Mouse (Mus musculus) gastrocnemius, postnatal 10 days (tissue): ENCODE measurements around the gene Whrn. TPM values are rescaled to one million over a fixed set of nuclear protein-coding genes. Genes with fewer than 3 reads are reported as not detected.

Experiments
- DNase-seq: peaks from one replicate; pipeline ENCODE4 v3.0.0; 2021; ENCODE audit warnings: mixed read lengths
- total RNA-seq, 2 experiments: library from RNA; stranded (reverse); gene quantifications; 2 replicates each; pipeline ENCODE4 v1.2.3; 2021

The Whrn gene
- total RNA-seq, 2 experiments from 2014 or later: 2.5 to 4.7 TPM

DNA sequence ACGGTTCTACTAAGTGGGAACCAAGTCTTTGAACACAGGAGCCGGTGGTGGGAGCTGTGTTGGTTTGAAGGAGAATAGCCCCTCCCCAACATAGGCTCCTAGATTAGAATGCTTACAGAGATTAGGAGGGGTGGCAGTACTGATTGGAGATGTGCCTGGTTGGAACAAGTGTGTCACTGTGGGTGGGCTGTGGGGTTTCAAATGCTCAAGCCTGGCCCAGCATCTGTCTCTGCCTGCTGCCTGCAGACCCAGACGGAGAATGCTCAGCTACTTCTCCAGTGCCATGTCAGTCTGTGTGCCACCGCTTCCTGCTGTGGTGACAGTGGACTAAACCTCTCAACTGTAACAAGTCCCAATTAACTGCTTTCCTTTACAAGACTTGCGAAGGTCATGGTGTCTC lies 45.2 kb downstream of the Whrn start:
- no peak for DNase-seq

DNA sequence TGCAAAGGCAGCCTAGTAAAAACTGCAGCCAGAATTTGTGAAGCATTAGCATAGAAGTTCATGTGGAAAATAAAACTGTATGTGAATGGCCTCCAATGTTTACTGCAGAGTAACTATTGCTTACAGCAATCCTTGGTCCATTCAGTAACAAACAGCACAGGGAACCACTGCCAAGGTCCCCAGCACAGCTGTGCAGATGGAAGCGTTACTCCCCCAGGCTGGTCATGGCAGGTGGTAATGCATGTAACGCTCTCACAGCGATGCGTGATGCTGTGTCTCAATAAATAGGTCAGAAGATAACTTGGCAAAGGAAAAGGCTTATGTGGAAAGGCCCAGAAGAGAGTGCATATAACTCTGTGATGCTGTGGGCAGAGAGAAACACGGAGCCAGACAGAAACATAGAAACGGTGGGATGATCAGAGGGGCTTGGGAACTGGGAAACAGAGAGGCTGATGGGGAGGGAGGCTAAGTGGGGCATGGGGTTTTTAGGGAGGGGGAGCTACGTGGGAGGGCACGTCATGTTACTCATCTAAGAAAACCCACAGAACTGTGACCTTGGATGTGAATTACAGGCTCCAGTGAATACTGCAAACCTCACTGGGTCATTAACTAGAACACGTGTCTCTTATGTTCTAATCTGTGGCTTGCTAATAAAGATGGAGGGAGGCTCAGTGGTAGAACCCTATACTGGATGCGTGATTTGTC lies 51.3 kb downstream of the Whrn start:
- no peak for DNase-seq

DNA sequence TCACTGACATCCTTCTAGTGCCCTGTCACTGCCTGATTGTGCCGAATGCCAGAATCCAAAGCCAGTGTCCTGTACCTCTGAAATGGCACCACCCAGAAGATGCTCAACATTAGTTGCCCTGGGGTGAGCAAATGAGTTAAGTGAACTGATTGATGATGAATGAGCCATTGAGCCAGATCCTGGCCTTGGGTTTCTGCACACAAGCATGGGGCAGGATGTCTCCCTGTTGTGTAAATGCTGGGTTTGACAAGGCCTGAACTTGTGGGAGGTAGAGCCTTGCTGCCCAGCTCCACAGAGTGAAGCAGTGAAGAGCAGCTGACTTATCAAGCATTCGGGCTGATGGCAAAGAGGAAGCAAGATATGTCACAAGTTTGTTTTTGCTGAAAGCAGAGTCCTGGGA lies 52.7 kb downstream of the Whrn start:
- no peak for DNase-seq

DNA sequence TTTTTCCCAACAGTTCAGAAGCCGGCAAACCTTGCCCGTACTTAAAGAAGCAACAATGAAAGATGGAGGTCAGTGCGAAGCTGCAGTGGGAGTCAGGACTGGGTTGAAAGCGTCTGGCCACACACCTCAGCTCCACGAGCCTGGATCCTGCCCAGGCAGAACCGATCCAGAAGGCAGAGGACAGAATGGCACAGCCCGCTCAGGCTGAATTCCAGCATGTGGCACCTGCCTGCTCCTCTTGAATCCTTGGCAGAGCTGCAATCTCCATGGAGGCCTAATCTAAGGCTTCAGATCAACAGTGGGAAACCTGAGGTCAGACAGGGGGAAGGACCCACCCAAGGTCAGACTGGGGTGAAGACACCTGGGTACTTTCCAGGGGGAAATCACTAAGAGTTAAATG lies 54.2 kb downstream of the Whrn start:
- DNase-seq: no peak

DNA sequence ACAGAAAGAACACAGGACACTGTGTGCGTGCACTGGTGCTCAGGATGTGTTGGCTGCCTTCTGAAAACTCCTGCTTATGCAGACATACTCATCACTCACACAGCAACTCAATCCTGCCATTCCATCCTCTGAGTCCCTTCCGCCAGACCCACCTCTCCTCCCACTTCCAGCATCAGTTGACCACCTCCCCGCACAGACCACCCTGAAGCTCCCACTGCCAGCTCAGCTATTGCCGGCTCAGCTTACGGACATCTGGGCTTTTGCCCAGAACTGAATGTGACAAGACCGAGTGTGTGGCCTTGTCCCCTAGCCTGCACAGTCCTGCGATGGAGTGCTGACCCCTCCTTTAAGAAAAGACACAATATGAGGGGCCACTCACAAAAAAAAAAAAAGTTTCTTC lies 55.5 kb downstream of the Whrn start:
- DNase-seq: no peak

DNA sequence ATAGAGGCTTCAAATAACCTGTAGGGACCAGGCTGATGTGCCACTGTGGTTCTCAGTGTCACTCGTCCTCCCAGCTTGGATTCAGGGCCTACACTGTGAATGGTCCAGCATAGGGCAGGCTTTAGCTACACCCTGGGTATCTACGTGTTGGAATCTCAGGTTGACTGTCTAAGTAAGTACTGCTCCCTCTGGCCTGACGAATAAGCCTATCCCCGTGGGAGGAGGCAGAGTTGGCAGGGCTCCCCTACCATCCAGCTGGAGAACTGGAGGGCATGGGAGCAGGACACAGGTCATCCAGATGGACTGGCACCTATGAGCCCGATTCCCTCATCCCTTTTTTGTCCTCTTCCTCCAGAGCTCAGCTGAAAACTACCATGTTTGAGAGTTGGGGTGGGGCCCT lies 57.8 kb downstream of the Whrn start:
- DNase-seq: no peak

DNA sequence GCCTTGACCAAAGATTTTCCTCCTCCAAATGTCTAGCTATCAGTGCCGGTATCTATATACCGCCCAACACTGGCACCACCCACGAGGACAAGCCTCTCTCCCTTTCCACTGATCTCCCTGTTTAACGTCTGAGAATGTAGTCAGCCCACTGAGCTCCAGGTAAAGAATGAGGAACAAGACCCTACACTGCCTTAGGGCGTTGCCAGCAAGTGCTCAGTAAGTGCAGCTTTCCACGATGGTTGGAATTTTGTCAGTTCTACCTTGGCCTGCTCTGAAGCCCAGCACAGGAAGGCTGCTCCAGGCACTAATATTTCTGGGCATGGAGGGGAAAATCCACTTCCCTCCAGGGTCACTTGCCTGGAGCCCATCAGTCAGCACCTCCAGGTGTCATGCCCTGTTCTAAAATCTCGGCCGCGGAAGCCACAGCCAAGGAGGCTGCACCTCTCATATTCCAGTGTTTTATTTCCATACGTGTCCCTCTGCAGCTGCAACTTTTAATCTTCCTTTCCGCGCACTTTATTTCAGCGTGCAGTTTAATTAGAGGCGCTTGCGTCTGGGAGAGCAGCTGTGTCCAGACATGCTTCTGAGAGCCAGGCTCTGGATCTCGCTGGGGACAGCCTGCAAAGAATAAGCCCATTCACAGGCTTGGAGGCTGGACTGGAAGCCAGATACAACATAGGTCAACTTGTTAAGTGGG lies 58.5 kb downstream of the Whrn start:
- DNase-seq: no peak

DNA sequence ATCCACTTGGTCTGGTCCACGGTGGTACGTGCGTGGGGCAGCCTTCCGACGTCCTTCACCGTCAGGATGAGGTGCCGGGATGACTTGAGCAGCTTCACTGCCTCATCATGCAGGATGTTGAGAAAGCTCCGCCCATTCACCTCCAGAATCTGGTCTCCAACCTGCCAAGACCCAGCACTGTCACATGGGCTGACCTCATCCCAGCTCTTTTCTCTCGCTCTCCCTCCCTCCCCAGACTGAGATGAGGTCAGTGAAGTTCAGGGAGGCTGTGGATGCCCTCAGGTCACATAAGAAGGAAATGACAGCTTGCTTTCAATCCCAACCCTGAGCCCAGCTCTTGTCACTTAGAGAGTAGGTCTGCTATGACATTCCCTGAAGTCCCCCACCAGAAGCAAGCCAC lies 60.4 kb downstream of the Whrn start:
- no peak for DNase-seq

DNA sequence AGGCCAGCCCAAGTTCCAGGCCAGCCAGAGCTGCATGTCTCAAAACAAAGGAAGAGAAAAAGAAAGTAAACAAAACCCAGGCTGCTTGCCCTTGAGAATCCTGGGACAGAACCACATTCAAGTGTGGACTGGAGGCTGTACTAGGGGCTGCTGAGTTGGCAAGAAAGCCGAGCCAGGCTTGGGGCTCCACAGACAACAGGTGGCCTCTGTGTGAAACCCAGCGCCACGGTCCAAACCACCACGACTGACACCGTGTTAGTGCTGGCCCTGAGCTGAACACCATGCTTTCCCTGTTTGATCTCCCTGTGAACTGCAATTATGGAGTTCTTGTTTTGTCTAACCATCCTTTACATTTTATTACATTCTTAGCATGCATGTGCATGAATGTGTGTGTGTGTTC lies 64.7 kb downstream of the Whrn start:
- no peak for DNase-seq

DNA sequence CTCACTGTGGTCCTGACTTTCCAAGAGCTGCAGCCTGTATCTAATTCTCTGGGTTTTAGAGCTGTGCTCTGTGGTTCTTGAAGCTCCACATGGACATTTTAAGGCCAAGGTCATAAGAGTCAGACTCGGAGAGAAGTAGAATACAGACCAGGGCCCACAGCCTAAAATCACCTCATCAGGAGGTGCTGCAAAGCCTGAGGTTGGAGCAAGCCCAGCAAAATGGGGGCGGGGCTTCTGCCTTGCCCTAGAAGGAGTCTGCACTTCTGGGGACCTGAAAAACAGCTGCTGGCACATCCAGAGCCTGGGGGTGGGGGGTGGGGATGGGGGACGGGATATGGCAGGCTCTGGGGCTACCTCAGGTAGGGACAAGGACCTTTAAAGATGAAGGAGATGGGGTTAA lies 65.4 kb downstream of the Whrn start:
- DNase-seq: no peak

DNA sequence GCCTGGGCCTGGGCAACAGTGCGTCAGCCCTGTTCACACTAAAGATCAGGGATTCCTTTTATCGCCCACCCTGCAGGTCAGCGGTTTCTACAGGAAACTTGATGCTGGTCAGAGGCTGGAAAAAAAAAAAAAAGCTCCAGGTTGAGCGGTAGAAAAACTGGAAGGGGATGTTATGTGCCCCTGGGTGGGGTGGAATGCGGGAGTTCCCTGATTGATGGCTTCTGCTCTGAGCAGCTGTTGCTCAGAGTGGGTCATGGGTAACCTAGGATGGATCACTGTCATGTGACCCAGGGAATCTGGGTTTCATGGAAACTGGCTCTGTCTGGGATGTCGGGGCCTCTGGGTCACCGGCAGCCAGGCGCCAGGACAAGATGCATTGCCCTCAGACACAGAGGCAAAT lies 69.5 kb downstream of the Whrn start:
- no peak for DNase-seq

DNA sequence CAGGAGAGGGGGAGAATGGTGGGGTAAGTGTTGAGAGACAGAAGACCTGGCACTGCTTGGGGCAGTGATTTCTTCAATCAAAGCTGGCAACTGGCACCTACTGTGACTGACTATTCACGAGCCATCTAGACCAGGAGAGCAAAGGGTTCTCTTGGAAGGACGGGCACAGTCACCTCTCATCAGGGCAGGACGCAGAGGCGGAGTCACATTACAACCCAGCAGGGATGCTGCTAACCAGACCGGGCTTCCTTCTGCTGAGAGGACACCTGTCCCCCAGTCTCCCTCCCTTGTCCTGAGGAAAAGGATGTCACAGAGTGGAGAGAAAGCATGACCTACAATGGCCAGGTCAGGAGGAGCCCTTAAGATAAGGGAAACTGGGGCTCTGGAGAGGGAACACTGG lies 72.0 kb downstream of the Whrn start:
- DNase-seq: no peak

DNA sequence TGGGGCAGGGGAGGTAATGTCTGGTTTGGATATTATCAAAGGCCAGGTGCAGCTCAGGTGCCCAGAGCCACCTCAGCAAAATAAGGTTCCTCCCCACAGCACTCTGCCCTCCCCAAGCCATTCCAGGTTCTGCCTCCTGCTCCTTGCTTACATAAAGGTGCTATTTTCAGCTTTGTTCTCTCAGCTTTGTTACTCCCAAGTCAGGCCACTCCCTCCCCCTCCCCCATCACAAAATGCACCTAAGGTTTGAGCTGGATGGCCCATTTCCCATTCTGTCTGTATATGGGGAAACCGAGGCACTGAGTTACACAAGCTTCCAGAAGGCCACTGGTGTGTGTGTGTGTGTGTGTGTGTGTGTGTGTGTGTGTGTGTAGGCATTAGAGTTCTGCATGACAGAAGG lies 72.6 kb downstream of the Whrn start:
- no peak for DNase-seq

DNA sequence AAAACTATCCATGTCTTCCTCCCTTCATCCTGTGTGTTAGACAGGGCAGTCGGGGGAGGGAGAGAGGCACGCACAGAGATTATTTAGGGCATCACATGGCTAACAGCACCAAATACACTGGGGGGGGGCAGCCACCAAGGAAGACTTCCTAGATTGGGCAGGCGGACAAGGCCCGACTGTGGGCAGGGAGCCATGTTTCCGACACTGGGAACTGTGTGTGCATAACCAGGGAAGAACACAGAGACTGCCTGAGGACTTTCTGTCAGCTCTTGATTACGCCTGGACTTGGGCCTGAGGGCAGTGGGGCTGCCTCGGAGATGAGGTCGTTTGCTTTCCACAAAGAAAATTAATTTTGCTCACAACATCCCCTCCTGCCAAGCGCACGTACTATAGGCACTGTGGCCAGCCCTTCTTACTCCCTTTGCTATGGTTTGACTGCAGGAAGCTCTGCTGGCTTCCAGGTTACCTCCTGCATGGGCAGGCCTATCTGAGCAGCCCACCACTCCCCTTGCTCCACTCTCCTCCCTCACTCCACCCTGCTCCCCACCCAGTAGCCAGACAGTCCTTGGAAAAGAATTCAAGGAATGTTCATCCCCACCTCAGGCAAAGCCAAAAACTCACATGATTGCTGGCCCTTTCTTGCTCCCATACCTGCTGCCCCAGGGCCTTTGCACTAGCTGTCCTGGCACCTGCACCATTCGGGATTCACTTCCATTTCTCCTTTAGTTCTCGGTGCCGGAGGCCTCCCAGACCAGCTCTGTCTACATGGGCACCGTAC lies 75.5 kb downstream of the Whrn start:
- no peak for DNase-seq

DNA sequence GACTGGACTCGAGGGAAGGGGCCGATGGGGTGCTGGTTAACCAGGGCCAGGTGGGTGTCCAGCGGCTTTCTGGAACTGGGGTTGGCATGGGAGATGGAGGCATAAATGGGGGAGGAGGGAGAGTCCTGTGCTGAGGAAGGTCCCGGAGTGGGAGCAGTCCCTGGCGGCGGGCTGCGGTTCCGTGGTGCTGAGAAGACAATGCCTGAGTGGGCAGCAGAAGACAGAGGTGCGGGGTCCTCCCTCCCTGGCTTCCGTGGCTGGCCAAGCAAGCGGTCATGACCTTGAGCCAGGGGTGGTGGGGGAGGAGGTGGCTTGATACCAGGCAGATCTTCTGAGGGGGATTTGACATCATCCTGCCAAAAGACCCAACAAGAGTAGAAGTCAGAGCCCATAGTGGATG lies 77.5 kb downstream of the Whrn start:
- no peak for DNase-seq

DNA sequence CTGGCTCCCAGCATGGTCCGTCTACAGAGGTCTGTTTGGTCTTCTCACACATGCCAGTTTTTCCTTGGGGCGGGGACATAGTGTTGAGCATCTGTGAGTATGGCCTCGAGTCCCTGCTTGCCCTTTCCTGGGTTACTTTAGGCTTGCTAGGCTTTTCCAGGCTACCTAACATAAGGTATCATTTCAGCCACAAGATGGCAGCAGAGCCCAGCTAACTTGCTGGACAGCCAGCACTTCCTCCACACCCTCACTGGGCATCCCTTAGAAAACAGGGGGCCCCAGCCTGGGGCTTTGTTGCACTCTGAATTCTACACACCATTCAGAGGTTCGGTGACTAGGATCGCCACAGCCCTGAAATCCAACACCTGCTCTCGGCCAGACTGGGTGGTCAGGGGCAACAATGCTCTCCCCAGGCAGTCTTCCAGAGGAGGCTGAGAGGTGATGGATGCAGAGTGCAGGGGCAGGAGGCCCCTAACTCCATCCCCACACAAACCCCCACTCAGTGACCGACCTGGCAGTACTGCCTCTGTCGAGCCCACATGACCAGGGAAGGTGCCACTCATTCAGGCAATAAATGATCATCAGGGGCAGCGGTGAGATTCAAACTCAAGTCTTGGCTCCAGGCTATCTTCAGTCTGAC lies 78.4 kb downstream of the Whrn start:
- peak; percentile 88 for DNase-seq

DNA sequence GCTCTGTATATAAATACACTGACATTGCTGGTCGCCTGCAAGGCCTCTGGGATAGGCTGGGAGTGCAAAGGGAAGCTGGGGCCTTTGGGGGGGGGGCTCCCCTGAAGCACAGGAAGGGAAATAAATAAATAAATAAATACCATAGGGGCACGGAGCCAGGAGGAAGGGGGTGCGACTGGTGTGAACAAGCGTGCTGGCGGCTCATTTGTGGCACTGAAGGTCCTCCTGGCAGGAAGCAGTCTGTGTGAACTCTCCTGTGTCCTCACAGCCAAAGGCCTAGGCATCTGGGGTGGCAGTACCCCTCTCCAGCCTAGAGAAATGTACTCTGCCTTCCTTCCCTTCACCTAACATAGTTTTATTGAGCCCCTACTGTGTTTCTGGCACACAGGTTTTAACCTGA lies 80.8 kb downstream of the Whrn start:
- DNase-seq: no peak

DNA sequence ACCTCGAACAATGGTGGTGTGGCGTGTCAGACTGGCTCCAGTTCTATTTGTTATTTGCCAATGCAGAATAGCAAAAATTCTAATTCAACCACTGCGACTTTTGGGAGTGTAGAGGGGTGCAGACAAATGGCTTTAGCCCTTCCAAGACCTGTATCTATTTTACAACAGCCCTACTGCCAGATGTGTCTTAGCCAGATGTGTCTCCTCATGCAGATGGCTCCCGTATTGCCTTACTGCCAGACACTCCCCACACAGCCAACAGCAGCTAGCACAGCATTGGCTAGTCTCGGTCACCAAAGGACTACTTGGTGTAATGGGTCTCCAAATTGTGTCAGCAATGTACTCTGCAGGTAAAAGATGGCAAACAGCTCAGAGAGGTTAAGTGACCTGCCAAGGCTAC lies 84.6 kb downstream of the Whrn start:
- no peak for DNase-seq

DNA sequence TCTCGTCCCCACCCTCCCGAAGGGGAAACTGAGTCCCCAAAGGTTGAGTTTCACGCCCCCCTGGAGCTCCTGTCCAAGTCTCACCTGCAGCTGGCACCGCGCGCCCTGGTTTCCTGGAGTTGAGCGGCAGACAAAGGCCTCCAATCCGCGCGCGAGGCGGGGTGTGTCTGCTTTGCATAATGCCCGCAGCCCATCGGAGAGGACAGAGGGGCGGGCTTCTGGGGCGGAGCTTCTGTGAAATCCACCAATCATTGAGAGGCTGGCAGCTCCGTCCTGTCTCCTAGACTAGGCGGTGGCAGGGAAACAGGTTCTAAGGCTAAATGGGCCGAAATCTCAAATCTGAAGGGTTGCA lies 85.2 kb downstream of the Whrn start:
- DNase-seq: peak; percentile 92

DNA sequence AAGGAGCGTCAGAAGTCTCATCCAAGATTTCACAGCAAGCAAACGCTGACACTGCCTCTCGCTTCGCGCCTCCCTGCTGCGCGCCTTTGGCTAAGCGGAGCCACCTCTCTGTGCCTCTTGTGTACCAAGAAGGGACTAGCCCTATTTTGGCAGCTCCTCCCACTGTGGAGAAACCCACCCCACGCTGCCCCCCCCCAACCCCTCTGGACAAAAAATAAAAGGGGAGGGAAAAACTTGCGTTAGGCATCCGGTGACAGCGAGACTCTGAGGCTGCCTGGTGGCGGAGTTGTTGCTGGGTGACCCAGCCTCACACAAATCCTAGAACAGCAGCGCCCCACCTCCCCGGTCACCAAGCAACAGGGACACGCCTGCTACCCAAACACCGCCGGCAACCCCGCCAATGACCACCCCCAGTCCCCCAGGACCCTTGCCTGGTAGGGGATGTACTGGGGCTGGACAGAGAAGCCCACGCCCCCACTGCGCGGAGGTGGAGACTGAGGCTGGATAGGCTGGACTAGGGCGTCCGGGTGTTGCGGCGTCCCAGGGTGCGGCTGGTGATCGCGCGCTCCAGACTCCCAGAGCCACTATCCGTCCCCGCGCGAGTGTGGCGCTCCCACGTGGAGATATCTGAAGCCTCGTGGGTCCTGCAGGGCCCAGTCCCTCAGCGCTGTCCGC lies 85.7 kb downstream of the Whrn start:
- peak; percentile 59 for DNase-seq

DNA sequence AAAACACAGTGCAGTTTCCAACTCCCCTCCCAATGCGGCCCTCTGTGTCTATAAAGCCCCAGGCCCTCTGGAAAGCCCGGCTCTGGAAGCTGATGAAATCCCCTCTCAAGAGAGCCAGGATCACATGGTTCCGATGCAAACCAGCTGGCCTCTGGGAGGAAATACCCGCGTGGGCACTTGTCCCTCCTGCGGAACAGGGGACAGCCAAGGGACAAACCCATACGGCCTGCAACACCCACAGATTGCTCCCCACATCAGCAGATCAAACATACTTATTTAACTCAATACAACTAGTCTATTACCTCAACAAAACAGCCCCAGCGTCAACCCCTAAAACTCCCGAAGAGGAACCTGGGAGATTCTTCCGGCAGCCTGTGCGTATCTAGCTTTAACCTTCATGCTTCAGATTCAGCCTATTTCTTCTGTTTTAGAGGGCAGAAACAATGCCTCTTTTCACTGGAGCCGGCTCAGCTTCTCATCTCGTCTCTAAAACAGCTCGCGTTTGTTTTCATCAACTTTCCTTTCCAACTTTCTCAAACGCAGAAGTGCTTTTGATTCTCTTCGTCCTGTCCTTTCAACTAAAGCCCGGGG lies 86.4 kb downstream of the Whrn start:
- DNase-seq: no peak

DNA sequence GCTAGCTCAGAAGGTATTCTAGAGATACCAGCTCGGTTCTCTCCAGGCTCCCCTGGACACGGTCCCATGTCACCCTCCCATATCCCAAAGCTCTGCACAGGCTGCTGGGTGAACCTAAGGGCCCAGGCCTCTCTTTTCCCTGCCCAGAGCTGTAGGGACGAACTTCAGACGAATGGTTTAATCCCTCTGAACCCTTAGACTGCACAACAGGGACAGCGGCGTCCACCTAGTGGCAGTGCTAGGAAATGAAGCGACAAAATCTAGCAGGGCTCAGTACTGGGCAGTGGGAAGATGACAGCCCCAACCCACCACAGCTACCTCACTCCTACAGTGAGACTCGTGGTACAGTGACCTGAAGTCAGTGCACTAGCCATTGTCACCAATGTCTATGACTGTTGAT lies 87.1 kb downstream of the Whrn start:
- peak; percentile 52 for DNase-seq
